Mouse (Mus musculus) midbrain, embryonic 10.5 days (tissue): ENCODE data around the gene Tradd. TPM values are rescaled to one million over a fixed set of nuclear protein-coding genes. Genes with fewer than 3 reads are reported as not detected.

Source experiments
- DNase-seq: peaks from one replicate; pipeline ENCODE4 v3.0.0-alpha.2; 2017; ENCODE audit warnings: low spot score
- H3K27ac ChIP-seq: fragments of 300-500 bp; sonication (generic); replicated peaks from 2 replicates; pipeline ENCODE4 v1.5.1; 2016; ENCODE audit warnings: mild to moderate bottlenecking
- H3K27me3 ChIP-seq: fragments of 300-500 bp; sonication (generic); 2 replicates; pipeline ENCODE4 v1.6.1; 2016; ENCODE audit warnings: low read depth, mild to moderate bottlenecking; ENCODE audit not compliant: poor library complexity, severe bottlenecking
- H3K36me3 ChIP-seq: fragments of 300-500 bp; sonication (generic); 2 replicates; pipeline ENCODE4 v1.6.1; 2016; ENCODE audit warnings: mild to moderate bottlenecking, moderate library complexity
- H3K4me1 ChIP-seq: fragments of 300-500 bp; sonication (generic); 2 replicates; pipeline ENCODE4 v1.6.1; 2016
- H3K4me3 ChIP-seq: fragments of 300-500 bp; sonication (generic); 2 replicates; pipeline ENCODE4 v1.5.1; 2016; ENCODE audit warnings: mild to moderate bottlenecking, moderate library complexity
- H3K9me3 ChIP-seq: fragments of 300-500 bp; sonication (generic); replicated peaks from 2 replicates; pipeline ENCODE4 v1.6.1; 2016; ENCODE audit warnings: mild to moderate bottlenecking
- WGBS: fragments of 180-500 bp; shearing (Covaris S2); methylation state at CpG from one replicate; pipeline ENCODE4 v1.1.7; 2016; 5-methylcytosine and 5-hydroxymethylcytosine counted together
- polyA plus RNA-seq: library from polyadenylated mRNA; unstranded; fragments of >200 nt; fragmentation: Nextera tagmentation; extraction: Ambion mirVana; gene quantifications from 2 replicates; pipeline ENCODE4 v1.2.1, GENCODE M21; 2016

Gene Tradd
- polyA plus RNA-seq, 1 experiment from 2014 or later = 14.6 TPM

DNA sequence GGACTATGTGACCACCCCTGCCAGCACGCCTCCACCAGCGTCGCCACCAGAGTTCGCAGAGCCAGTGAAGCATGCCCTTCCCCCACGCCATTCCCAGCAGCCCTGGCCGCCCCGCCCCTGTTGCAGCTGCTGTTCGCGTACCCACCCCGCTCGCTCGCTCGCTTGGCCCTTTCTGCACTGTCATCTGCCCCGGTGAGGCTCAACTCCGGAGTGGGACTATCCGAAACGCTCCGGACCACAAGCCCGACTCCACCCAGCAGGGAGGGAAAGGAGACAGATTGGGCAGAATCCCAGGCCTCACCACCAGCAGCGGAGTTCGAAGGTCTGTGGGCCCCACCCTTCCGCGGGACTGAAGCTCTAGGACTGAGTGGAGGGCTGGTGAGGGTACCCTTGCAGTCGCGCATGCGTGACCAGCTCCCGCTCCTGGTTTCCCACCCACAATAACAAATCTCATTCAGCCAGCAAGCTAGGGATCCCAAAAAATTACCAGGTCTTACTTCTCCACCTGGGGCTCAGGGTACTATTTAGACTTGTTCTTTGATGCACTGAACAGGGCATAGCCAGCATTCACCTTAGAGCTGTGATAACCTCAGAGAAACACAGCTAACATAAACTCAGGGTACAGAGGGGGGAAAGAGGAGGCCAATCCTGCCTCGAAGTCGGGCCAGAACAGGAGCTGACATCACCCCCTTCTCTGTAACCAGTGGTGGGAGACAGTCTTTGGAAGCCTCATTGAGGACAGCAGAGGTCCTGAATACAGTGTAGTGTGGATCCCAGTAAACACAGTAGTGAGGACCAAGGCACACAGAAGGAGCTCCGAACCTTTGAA lies 12.1 kb upstream of the Tradd start:
- Histone ChIP-seq H3K27me3 (peaks cover 100% of the 10 kb centered on the region), H3K36me3 (peaks cover 14% of the 10 kb centered on the region), H3K9me3 (no peaks in the 10 kb centered on the region), H3K4me1 (peaks cover 30% of the 10 kb centered on the region), H3K4me3 (peak overlapping the region; percentile 57), H3K27ac (peak overlapping the region; percentile 67)
- 3% methylated on average over 30 of the region's 30 CpGs for WGBS
- peak; percentile 73 for DNase-seq

GRCm38 (mm10) chr8:105275840-105276239 lies 11.4 kb upstream of the Tradd start, which contains the start of gene Nol3:
Nol3 (plus strand) TSS chr8:105276140.
- no peak for DNase-seq
- H3K27me3 ChIP-seq = peaks cover 100% of the 10 kb centered on the region
- WGBS = 7% methylated on average over 10 of the region's 10 CpGs
- peaks cover 31% of the 10 kb centered on the region for H3K4me1 ChIP-seq
- H3K27ac ChIP-seq = peak within 1 kb of the TSS; percentile 67
- peak within 1 kb of the TSS; percentile 57 for H3K4me3 ChIP-seq
- no peaks in the 10 kb centered on the region for H3K9me3 ChIP-seq
- H3K36me3 ChIP-seq = peaks cover 9% of the 10 kb centered on the region; the same call in 1 of the 2 replicates

- H3K4me3 ChIP-seq = peak overlapping the region; percentile 57
Observed at GRCm38 (mm10) chr8:105275387-105275786, 11.0 kb upstream of the Tradd start.

DNA sequence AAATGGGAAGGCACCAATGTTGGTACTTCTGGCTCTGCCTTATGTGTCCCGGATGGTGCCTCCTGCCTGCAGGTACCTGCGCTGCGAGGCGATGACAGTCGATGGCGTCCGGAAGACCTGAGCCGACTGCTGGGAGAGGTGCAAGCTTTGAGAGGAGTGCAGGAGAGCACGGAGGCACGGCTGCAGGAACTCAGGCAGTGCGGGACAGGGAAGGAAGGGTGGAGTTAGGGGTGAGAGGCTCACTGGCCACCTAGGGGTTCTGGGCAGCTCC lies 6.4 kb upstream of the Tradd start:
- DNase-seq = no peak
- Histone ChIP-seq H3K27ac (no peak overlapping the region), H3K27me3 (peaks cover 100% of the 10 kb centered on the region), H3K9me3 (peaks cover 7% of the 10 kb centered on the region), H3K4me1 (peaks cover 41% of the 10 kb centered on the region), H3K36me3 (no peaks in the 10 kb centered on the region), H3K4me3 (peak overlapping the region; percentile 33; the same call in 1 of the 2 replicates)
- WGBS = 2% methylated on average over 11 of the region's 11 CpGs

More at GRCm38 (mm10) chr8:105275387-105275786, 11.0 kb upstream of the Tradd start:
- no peak for DNase-seq
- Histone ChIP-seq H3K27me3 (peaks cover 100% of the 10 kb centered on the region), H3K36me3 (peaks cover 8% of the 10 kb centered on the region; the same call in 1 of the 2 replicates), H3K27ac (no peak overlapping the region), H3K9me3 (no peaks in the 10 kb centered on the region), H3K4me1 (peaks cover 36% of the 10 kb centered on the region)
- WGBS = 6% methylated on average over 11 of the region's 11 CpGs

- Histone ChIP-seq H3K36me3 (no peaks in the 10 kb centered on the region), H3K4me1 (peaks cover 36% of the 10 kb centered on the region), H3K27me3 (peaks cover 100% of the 10 kb centered on the region), H3K4me3 (peak overlapping the region; percentile 55), H3K9me3 (peaks cover 7% of the 10 kb centered on the region), H3K27ac (no peak overlapping the region)
- WGBS = 2% methylated on average over 39 of the region's 39 CpGs
- DNase-seq = no peak
Observed at GRCm38 (mm10) chr8:105270101-105270915, 5.9 kb upstream of the Tradd start.

DNA sequence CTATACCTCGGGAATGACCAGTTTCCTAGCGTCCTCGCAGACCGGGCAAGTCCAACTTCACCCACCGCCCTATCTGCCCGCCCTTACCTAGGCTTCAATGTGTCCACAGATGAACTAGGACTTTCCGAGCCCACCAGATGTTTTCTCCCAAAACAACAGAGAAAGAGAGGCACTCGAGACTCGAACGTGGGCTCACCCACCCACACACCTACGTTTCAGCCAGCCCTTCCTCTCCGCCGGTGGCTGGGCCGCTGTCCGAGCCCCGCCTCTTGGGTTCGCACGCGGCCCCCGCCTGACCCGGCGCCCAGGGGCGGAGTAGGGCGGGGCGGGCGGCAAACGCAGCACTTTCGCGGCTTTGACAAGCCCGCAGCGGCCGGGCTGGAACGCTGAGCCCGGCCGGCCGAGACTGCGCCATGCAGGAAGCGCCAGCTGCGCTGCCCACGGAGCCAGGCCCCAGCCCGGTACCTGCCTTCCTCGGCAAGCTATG lies 5.1 kb upstream of the Tradd start, which contains the start of gene Hsf4:
Hsf4 (plus strand) TSS at position 341 of the 487 bp plus-strand sequence.
- peaks cover 7% of the 10 kb centered on the region for H3K9me3 ChIP-seq
- H3K27ac ChIP-seq = no peak within 1 kb of the TSS
- peaks cover 42% of the 10 kb centered on the region for H3K4me1 ChIP-seq
- DNase-seq = peak; percentile 53
- peaks cover 100% of the 10 kb centered on the region for H3K27me3 ChIP-seq
- peak within 1 kb of the TSS; percentile 55 for H3K4me3 ChIP-seq
- WGBS = under 1% methylated on average over 42 of the region's 42 CpGs
- H3K36me3 ChIP-seq = no peaks in the 10 kb centered on the region

- H3K9me3 ChIP-seq = peaks cover 7% of the 10 kb centered on the region
- DNase-seq = no peak
- WGBS = 2% methylated on average over 10 of the region's 10 CpGs
- H3K27me3 ChIP-seq = peaks cover 100% of the 10 kb centered on the region
- peak overlapping the region; percentile 55 for H3K4me3 ChIP-seq
- H3K4me1 ChIP-seq = peaks cover 46% of the 10 kb centered on the region
- no peaks in the 10 kb centered on the region for H3K36me3 ChIP-seq
- no peak overlapping the region for H3K27ac ChIP-seq
Observed at GRCm38 (mm10) chr8:105269075-105269458, 4.7 kb upstream of the Tradd start.

DNA sequence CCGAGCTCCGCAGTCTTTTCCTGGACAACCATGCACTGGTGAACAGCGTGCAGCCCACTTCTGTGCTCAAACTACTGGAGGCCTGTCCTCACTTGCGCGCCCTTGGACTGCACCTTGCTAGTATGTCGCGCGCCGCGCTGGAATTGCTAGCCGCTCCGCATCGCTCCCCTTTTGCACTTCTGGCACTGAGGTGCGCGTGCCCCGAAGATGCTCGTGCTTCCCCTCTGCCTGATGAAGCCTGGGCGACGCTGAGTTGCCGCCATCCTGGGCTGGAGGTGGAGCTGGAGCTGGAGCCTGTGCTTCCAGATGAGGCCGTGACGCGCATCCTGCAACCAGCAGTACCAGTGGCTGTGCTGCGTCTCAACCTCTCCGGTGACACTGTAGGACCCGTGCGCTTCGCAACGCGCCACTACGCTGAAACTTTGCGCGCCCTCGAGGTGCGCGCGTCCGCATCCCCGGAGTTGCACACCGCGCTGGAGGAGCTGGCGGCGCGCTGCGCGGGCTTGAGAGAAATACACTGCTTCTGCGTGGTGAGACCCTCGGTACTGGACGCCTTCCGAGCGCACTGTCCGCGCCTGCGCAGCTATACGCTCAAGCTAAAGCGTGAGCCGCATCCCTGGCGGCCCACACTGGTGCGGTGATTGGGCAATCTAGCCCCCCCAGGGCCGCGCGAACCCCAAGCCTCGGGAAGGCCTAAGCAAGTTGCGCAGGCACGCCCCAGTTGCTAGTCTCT lies 4.1 kb upstream of the Tradd start:
- H3K27ac ChIP-seq = no peak overlapping the region
- H3K4me1 ChIP-seq = peaks cover 50% of the 10 kb centered on the region
- peak; percentile 75 for DNase-seq
- H3K4me3 ChIP-seq = peak overlapping the region; percentile 55
- H3K36me3 ChIP-seq = no peaks in the 10 kb centered on the region
- under 1% methylated on average over 65 of the region's 65 CpGs for WGBS
- peaks cover 100% of the 10 kb centered on the region for H3K27me3 ChIP-seq
- H3K9me3 ChIP-seq = peaks cover 7% of the 10 kb centered on the region

DNA sequence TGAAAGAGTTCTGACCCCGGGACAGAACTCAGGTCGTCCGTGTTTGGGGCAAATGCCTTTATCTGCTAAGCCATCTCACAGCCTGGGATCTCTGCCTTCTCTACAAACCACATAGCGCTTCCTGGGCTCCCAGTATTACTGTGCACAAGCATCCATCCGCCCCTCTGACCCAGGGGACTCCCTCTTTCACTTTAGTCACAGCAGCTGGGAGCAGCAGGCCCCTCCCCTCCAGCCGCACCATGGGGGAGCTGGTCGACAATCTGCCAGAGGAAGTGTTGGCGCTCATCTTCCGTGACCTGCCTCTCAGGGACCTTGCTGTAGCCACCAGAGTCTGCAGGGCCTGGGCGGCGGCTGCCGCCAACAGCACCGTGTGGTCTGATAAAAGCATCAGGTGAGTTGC lies 2.4 kb upstream of the Tradd start:
- Histone ChIP-seq H3K27me3 (peaks cover 100% of the 10 kb centered on the region), H3K4me3 (peak overlapping the region; percentile 20; the same call in 1 of the 2 replicates), H3K4me1 (peaks cover 48% of the 10 kb centered on the region), H3K27ac (no peak overlapping the region), H3K9me3 (peaks cover 7% of the 10 kb centered on the region), H3K36me3 (no peaks in the 10 kb centered on the region)
- 9% methylated on average over 13 of the region's 13 CpGs for WGBS
- no peak for DNase-seq

DNA sequence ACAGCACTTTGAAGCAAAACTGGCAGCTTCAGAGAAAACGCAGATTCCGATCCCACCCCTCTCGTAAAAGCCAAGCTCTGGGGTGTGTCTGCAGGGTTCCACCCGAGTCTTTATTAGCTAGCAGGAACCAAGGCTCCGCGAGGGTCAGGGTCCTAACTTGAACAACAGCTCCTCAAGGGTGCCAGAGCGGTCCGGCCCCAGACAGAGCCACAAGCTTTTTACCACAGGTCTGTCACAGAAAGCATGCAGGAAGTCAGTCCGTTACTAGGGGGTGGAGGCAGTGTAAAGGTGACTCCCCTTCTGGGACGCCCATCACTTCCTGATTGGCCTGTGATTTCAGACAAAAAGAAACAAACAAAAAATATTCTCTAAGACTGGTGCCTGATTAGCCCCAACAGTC lies 719 bp upstream of the Tradd start:
- no peak for DNase-seq
- Histone ChIP-seq H3K27me3 (peaks cover 100% of the 10 kb centered on the region), H3K4me1 (peaks cover 38% of the 10 kb centered on the region), H3K27ac (no peak overlapping the region), H3K4me3 (peak overlapping the region; percentile 62), H3K9me3 (peaks cover 7% of the 10 kb centered on the region), H3K36me3 (no peaks in the 10 kb centered on the region)
- WGBS = 20% methylated on average over 10 of the region's 10 CpGs

DNA sequence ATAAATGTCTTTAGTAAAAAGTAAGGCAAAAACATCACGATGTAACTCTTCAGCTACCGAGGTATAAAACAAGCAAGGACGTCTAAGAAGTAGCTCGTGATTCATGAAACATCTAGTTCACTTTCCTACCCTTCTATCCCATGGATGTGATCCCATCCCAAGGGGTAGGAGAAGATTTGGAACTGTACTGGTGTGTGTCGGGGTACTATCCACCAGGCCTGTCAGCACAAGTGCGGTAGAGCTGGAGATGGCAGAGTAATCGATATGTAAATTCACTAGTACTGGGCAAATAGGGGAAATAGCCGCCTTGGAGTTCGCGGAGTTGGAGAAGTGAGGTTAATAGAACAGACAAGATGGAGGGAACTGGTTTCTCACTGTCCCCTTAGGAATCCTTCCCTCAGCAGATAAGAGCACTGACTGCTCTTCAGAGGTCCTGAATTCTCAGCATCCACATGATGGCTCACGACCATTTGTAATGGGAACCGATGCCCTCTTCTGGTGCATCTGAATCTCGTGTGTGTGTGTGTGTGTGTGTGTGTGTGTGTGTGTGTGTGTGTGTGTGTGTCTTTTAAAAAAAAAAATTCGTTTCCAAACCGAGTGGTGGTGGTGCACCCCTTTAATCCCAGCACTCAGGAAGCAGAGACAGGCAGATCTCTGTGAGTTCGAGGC lies 1.0 kb downstream of the Tradd start:
- Histone ChIP-seq H3K4me1 (peaks cover 37% of the 10 kb centered on the region), H3K9me3 (peaks cover 7% of the 10 kb centered on the region), H3K4me3 (peak overlapping the region; percentile 62), H3K27ac (no peak overlapping the region), H3K27me3 (peaks cover 100% of the 10 kb centered on the region), H3K36me3 (no peaks in the 10 kb centered on the region)
- DNase-seq = no peak
- 38% methylated on average over 16 of the region's 16 CpGs for WGBS
